Mouse (Mus musculus) hindbrain, embryonic 10.5 days (tissue): ENCODE measurements around the gene Anxa2. TPM values are rescaled to one million over a fixed set of nuclear protein-coding genes. Genes with fewer than 3 reads are reported as not detected.

Source experiments
- DNase-seq: peaks from one replicate; pipeline ENCODE4 v3.0.0-alpha.2; 2017; ENCODE audit warnings: low spot score
- H3K27ac ChIP-seq: fragments of 300-500 bp; sonication (generic); 2 replicates; pipeline ENCODE4 v1.5.1; 2016; ENCODE audit warnings: mild to moderate bottlenecking, moderate library complexity
- H3K27me3 ChIP-seq: fragments of 300-500 bp; sonication (generic); 2 replicates; pipeline ENCODE4 v1.6.1; 2016; ENCODE audit warnings: mild to moderate bottlenecking; ENCODE audit not compliant: poor library complexity, insufficient read depth, severe bottlenecking
- H3K36me3 ChIP-seq: fragments of 300-500 bp; sonication (generic); 2 replicates; pipeline ENCODE4 v1.6.1; 2016; ENCODE audit warnings: mild to moderate bottlenecking, moderate library complexity
- H3K4me1 ChIP-seq: fragments of 300-500 bp; sonication (generic); replicated peaks from 2 replicates; pipeline ENCODE4 v1.6.1; 2016; ENCODE audit warnings: mild to moderate bottlenecking
- H3K4me3 ChIP-seq: fragments of 300-500 bp; sonication (generic); 2 replicates; pipeline ENCODE4 v1.5.1; 2016; ENCODE audit warnings: mild to moderate bottlenecking, moderate library complexity
- H3K9me3 ChIP-seq: fragments of 300-500 bp; sonication (generic); 2 replicates; pipeline ENCODE4 v1.6.1; 2016; ENCODE audit warnings: mild to moderate bottlenecking, moderate library complexity
- WGBS: fragments of 180-500 bp; shearing (Covaris S2); methylation state at CpG from one replicate; pipeline ENCODE4 v1.1.7; 2016; 5-methylcytosine and 5-hydroxymethylcytosine counted together
- polyA plus RNA-seq: library from polyadenylated mRNA; unstranded; fragments of >200 nt; fragmentation: Nextera tagmentation; extraction: Ambion mirVana; gene quantifications from 2 replicates; pipeline ENCODE4 v1.2.1, GENCODE M21; 2016

Gene Anxa2
- polyA plus RNA-seq, 1 experiment from 2014 or later: 230 TPM

- no peak for DNase-seq
These were observed 12.7 kb downstream of the Anxa2 start for GRCm38 (mm10) chr9:69466098-69466497.

GRCm38 (mm10) chr9:69467310-69467939, 14.0 kb downstream of the Anxa2 start:
- WGBS: 78% methylated on average over 10 of the region's 10 CpGs
- no peaks in the 10 kb centered on the region for H3K36me3 ChIP-seq
- peaks cover 11% of the 10 kb centered on the region for H3K27me3 ChIP-seq
- DNase-seq: no peak
- H3K4me3 ChIP-seq: no peak overlapping the region
- peaks cover 47% of the 10 kb centered on the region for H3K4me1 ChIP-seq
- peak overlapping the region; percentile 56; the same call in 1 of the 2 replicates for H3K27ac ChIP-seq
- no peaks in the 10 kb centered on the region for H3K9me3 ChIP-seq

More at GRCm38 (mm10) chr9:69466098-69466497, 12.7 kb downstream of the Anxa2 start:
- no peaks in the 10 kb centered on the region for H3K9me3 ChIP-seq
- WGBS: 63% methylated on average over 4 of the region's 4 CpGs
- H3K4me1 ChIP-seq: peaks cover 46% of the 10 kb centered on the region
- no peak overlapping the region for H3K4me3 ChIP-seq
- peaks cover 10% of the 10 kb centered on the region for H3K27me3 ChIP-seq
- peak overlapping the region; percentile 29; the same call in 1 of the 2 replicates for H3K27ac ChIP-seq
- H3K36me3 ChIP-seq: no peaks in the 10 kb centered on the region

- DNase-seq: peak; percentile 77
- Histone ChIP-seq H3K9me3 (no peaks in the 10 kb centered on the region), H3K27ac (peak overlapping the region; percentile 0; the same call in 1 of the 2 replicates), H3K4me1 (peaks cover 47% of the 10 kb centered on the region), H3K36me3 (no peaks in the 10 kb centered on the region), H3K4me3 (no peak overlapping the region), H3K27me3 (peaks cover 11% of the 10 kb centered on the region)
- WGBS: 9% methylated on average over 9 of the region's 9 CpGs
These were observed 15.6 kb downstream of the Anxa2 start for GRCm38 (mm10) chr9:69468991-69469390.

- 71% methylated on average over 5 of the region's 5 CpGs for WGBS
- no peak overlapping the region; the same call in 1 of the 2 replicates for H3K27ac ChIP-seq
- no peaks in the 10 kb centered on the region for H3K36me3 ChIP-seq
- no peaks in the 10 kb centered on the region for H3K9me3 ChIP-seq
- peaks cover 11% of the 10 kb centered on the region for H3K27me3 ChIP-seq
- peaks cover 47% of the 10 kb centered on the region for H3K4me1 ChIP-seq
- DNase-seq: no peak
- H3K4me3 ChIP-seq: no peak overlapping the region
These were observed 16.9 kb downstream of the Anxa2 start for GRCm38 (mm10) chr9:69470362-69470761.

GRCm38 (mm10) chr9:69470921-69471320, 17.5 kb downstream of the Anxa2 start:
- WGBS: 29% methylated on average over 6 of the region's 6 CpGs
- Histone ChIP-seq H3K27me3 (peaks cover 11% of the 10 kb centered on the region), H3K36me3 (no peaks in the 10 kb centered on the region), H3K27ac (peak overlapping the region; percentile 35), H3K4me3 (no peak overlapping the region), H3K4me1 (peaks cover 46% of the 10 kb centered on the region), H3K9me3 (no peaks in the 10 kb centered on the region)
- no peak for DNase-seq

GRCm38 (mm10) chr9:69472724-69473123, 19.3 kb downstream of the Anxa2 start:
- no peaks in the 10 kb centered on the region for H3K9me3 ChIP-seq
- H3K27ac ChIP-seq: no peak overlapping the region
- H3K27me3 ChIP-seq: peaks cover 11% of the 10 kb centered on the region
- H3K4me1 ChIP-seq: peaks cover 35% of the 10 kb centered on the region
- WGBS: 92% methylated on average over 6 of the region's 6 CpGs
- H3K36me3 ChIP-seq: no peaks in the 10 kb centered on the region
- no peak for DNase-seq
- H3K4me3 ChIP-seq: no peak overlapping the region

- WGBS: 85% methylated on average over 6 of the region's 6 CpGs
- peaks cover 3% of the 10 kb centered on the region; the same call in 1 of the 2 replicates for H3K27me3 ChIP-seq
- H3K27ac ChIP-seq: no peak overlapping the region
- H3K9me3 ChIP-seq: no peaks in the 10 kb centered on the region
- H3K4me1 ChIP-seq: peaks cover 11% of the 10 kb centered on the region
- no peak overlapping the region for H3K4me3 ChIP-seq
- H3K36me3 ChIP-seq: no peaks in the 10 kb centered on the region
- DNase-seq: no peak
These were observed 22.5 kb downstream of the Anxa2 start for GRCm38 (mm10) chr9:69475873-69476272.

- WGBS: 79% methylated on average over 14 of the region's 14 CpGs
- no peak overlapping the region for H3K27ac ChIP-seq
- no peaks in the 10 kb centered on the region for H3K9me3 ChIP-seq
These were observed 23.9 kb downstream of the Anxa2 start for GRCm38 (mm10) chr9:69477195-69477823.

GRCm38 (mm10) chr9:69477824-69478222, 24.4 kb downstream of the Anxa2 start:
- H3K27me3 ChIP-seq: 0 out of 2 replicates have a peak, but pooled peaks cover 2% of the 10 kb centered on the region
- 77% methylated on average over 6 of the region's 6 CpGs for WGBS

More at GRCm38 (mm10) chr9:69477195-69477823, 23.9 kb downstream of the Anxa2 start:
- Histone ChIP-seq H3K4me1 (0 out of 2 replicates have a peak, but pooled peaks cover 7% of the 10 kb centered on the region), H3K36me3 (no peaks in the 10 kb centered on the region), H3K4me3 (no peak overlapping the region), H3K27me3 (no peaks in the 10 kb centered on the region)
- no peak for DNase-seq

GRCm38 (mm10) chr9:69480344-69480743, 26.9 kb downstream of the Anxa2 start:
- 0% methylated on average over 1 of the region's 1 CpGs for WGBS
- Histone ChIP-seq H3K36me3 (no peaks in the 10 kb centered on the region), H3K27ac (no peak overlapping the region), H3K4me1 (peaks cover 26% of the 10 kb centered on the region), H3K4me3 (no peak overlapping the region), H3K27me3 (peaks cover 11% of the 10 kb centered on the region; the same call in 1 of the 2 replicates), H3K9me3 (no peaks in the 10 kb centered on the region)
- peak; percentile 76 for DNase-seq

More at GRCm38 (mm10) chr9:69477824-69478222, 24.4 kb downstream of the Anxa2 start:
- no peak for DNase-seq
- H3K4me1 ChIP-seq: 0 out of 2 replicates have a peak, but pooled peaks cover 9% of the 10 kb centered on the region
- H3K9me3 ChIP-seq: no peaks in the 10 kb centered on the region
- H3K4me3 ChIP-seq: no peak overlapping the region
- H3K36me3 ChIP-seq: no peaks in the 10 kb centered on the region
- H3K27ac ChIP-seq: no peak overlapping the region

- H3K4me1 ChIP-seq: peaks cover 26% of the 10 kb centered on the region
- no peak overlapping the region for H3K27ac ChIP-seq
- peaks cover 11% of the 10 kb centered on the region; the same call in 1 of the 2 replicates for H3K27me3 ChIP-seq
- H3K36me3 ChIP-seq: no peaks in the 10 kb centered on the region
- 54% methylated on average over 12 of the region's 12 CpGs for WGBS
- H3K4me3 ChIP-seq: no peak overlapping the region
- H3K9me3 ChIP-seq: no peaks in the 10 kb centered on the region
- no peak for DNase-seq
These were observed 30.4 kb downstream of the Anxa2 start for GRCm38 (mm10) chr9:69483811-69484210.

GRCm38 (mm10) chr9:69486140-69486539, 32.7 kb downstream of the Anxa2 start:
- 75% methylated on average over 8 of the region's 8 CpGs for WGBS

GRCm38 (mm10) chr9:69488510-69488909, 35.1 kb downstream of the Anxa2 start:
- DNase-seq: no peak
- 27% methylated on average over 8 of the region's 8 CpGs for WGBS
- H3K27ac ChIP-seq: peak overlapping the region; percentile 18; the same call in 1 of the 2 replicates
- no peak overlapping the region for H3K4me3 ChIP-seq
- peaks cover 19% of the 10 kb centered on the region for H3K4me1 ChIP-seq
- peaks cover 6% of the 10 kb centered on the region for H3K36me3 ChIP-seq
- 0 out of 2 replicates have a peak, but pooled peaks cover 2% of the 10 kb centered on the region for H3K27me3 ChIP-seq
- H3K9me3 ChIP-seq: peaks cover 10% of the 10 kb centered on the region; the same call in 1 of the 2 replicates

More at GRCm38 (mm10) chr9:69486140-69486539, 32.7 kb downstream of the Anxa2 start:
- H3K36me3 ChIP-seq: peaks cover 2% of the 10 kb centered on the region; the same call in 1 of the 2 replicates
- H3K27ac ChIP-seq: no peak overlapping the region
- no peaks in the 10 kb centered on the region for H3K9me3 ChIP-seq
- no peak overlapping the region for H3K4me3 ChIP-seq
- H3K27me3 ChIP-seq: peaks cover 11% of the 10 kb centered on the region; the same call in 1 of the 2 replicates
- DNase-seq: no peak
- H3K4me1 ChIP-seq: peaks cover 27% of the 10 kb centered on the region
